Mouse (Mus musculus) lung, embryonic 14.5 days (tissue): ENCODE data around the gene Thpo. TPM values are rescaled to one million over a fixed set of nuclear protein-coding genes. Genes with fewer than 3 reads are reported as not detected.
A peak's percentile ranks its signal among the peaks of the same experiment; 100 is the strongest.

ENCODE experiments used
- ATAC-seq: fragments of 200-750 bp; cut with Nextera tagmentation; 2 replicates; pipeline ENCODE4 v1.8.0; 2017; ENCODE audit warnings: mild to moderate bottlenecking, moderate TSS enrichment, moderate library complexity; ENCODE audit not compliant: insufficient read depth
- DNase-seq: peaks from one replicate; pipeline ENCODE4 v3.0.0-alpha.2; 2015
- H3K27ac ChIP-seq: fragments of 300-500 bp; sonication (generic); 2 replicates; pipeline ENCODE4 v1.5.1; 2014; ENCODE audit warnings: low read depth, mild to moderate bottlenecking, moderate library complexity
- H3K27me3 ChIP-seq: fragments of 300-500 bp; sonication (generic); 2 replicates; pipeline ENCODE4 v1.6.1; 2014; ENCODE audit warnings: low read length, control low read depth; ENCODE audit not compliant: insufficient read depth
- H3K36me3 ChIP-seq: fragments of 300-500 bp; sonication (generic); 2 replicates; pipeline ENCODE4 v1.6.1; 2014; ENCODE audit warnings: control low read depth; ENCODE audit not compliant: insufficient read depth
- H3K4me1 ChIP-seq: fragments of 300-500 bp; sonication (generic); 2 replicates; pipeline ENCODE4 v1.6.1; 2014; ENCODE audit warnings: antibody characterized with exemption, control low read depth; ENCODE audit not compliant: insufficient read depth
- H3K4me2 ChIP-seq: fragments of 300-500 bp; sonication (generic); 2 replicates; pipeline ENCODE4 v1.6.1; 2014; ENCODE audit warnings: mild to moderate bottlenecking
- H3K4me3 ChIP-seq: fragments of 300-500 bp; sonication (generic); 2 replicates; pipeline ENCODE4 v1.5.1; 2014; ENCODE audit warnings: low read depth, low read length
- H3K9ac ChIP-seq: fragments of 300-500 bp; sonication (generic); 2 replicates; pipeline ENCODE4 v1.6.1; 2014
- H3K9me3 ChIP-seq: fragments of 300-500 bp; sonication (generic); 2 replicates; pipeline ENCODE4 v1.6.1; 2016; ENCODE audit warnings: low read depth, low read length, control low read depth
- CTCF ChIP-seq: IDR thresholded peaks from 2 replicates; pipeline ENCODE4 v1.5.1; 2016; ENCODE audit warnings: antibody characterized with exemption, low read depth
- WGBS: fragments of 180-500 bp; shearing (Covaris S2); extraction: QIAGEN DNeasy Blood & Tissue Kit; methylation state at CpG from one replicate; pipeline ENCODE4 v1.1.7; 2014; 5-methylcytosine and 5-hydroxymethylcytosine counted together
- polyA plus RNA-seq: library from polyadenylated mRNA; unstranded; fragments of >200 nt; fragmentation: Nextera tagmentation; extraction: Ambion mirVana; gene quantifications from 2 replicates; pipeline ENCODE4 v1.2.1, GENCODE M21; 2014

The Thpo gene
- polyA plus RNA-seq = 0.76 and 1.1 TPM in 2 replicates

GRCm38 (mm10) chr16:20733731-20734730 is at the start of gene Thpo:
Gene Thpo, minus strand, starts transcription at chr16:20734511.
- no peaks in the 10 kb centered on the region for H3K36me3 ChIP-seq
- H3K27me3 ChIP-seq = peaks cover 31% of the 10 kb centered on the region
- 4% methylated on average over 45 of the region's 45 CpGs for WGBS
- H3K27ac ChIP-seq = no peak within 1 kb of the TSS
- peak within 1 kb of the TSS; percentile 97 for H3K4me2 ChIP-seq
- no peak for ATAC-seq
- H3K9me3 ChIP-seq = no peaks in the 10 kb centered on the region
- H3K9ac ChIP-seq = peak within 1 kb of the TSS; percentile 74
- peak within 1 kb of the TSS; percentile 59 for H3K4me3 ChIP-seq
- peak; percentile 58 for DNase-seq
- H3K4me1 ChIP-seq = no peaks in the 10 kb centered on the region
- TF ChIP-seq CTCF = peak; percentile 27; the same call in 1 of the 2 replicates

GRCm38 (mm10) chr16:20783891-20784290 is 49.6 kb upstream of the Thpo start:
- H3K36me3 ChIP-seq = no peaks in the 10 kb centered on the region
- 74% methylated on average over 2 of the region's 2 CpGs for WGBS
- no peak overlapping the region for H3K4me3 ChIP-seq
- DNase-seq (peak; percentile 47), ATAC-seq (no peak)
- H3K9ac ChIP-seq = no peak overlapping the region
- no peak for TF ChIP-seq CTCF
- H3K9me3 ChIP-seq = no peaks in the 10 kb centered on the region
- no peaks in the 10 kb centered on the region for H3K27me3 ChIP-seq
- H3K27ac ChIP-seq = no peak overlapping the region
- no peak overlapping the region for H3K4me2 ChIP-seq
- no peaks in the 10 kb centered on the region for H3K4me1 ChIP-seq

DNA sequence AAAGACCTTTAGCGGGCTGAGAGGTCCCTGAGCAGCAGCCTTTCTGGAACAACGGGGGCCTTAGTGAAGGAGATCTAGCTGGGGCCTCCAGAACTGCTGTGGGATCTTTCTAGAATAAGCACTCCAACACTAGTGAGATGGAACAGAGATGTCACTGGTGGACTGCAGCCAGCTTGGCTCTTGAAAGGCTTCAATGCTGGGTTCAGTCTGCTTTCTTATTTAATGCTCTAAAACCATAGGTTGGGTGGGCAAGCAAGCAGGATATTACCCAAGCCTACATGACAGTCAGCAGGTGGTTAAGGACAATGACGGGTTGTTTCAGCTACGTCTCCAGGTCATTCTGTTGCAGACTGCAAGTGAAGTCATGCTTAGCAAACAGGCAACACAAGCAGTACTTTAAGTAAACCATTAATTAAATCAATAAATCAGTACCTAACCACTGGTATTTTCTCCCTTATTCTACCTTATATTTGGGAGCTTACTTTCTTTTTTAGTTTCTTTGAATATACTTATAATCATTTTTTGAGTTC is 46.9 kb upstream of the Thpo start:
- no peak overlapping the region for H3K27ac ChIP-seq
- no peak for DNase-seq
- no peak overlapping the region for H3K9ac ChIP-seq
- no peak overlapping the region for H3K4me3 ChIP-seq
- H3K36me3 ChIP-seq = no peaks in the 10 kb centered on the region
- TF ChIP-seq CTCF = no peak
- no peaks in the 10 kb centered on the region for H3K27me3 ChIP-seq
- no peak overlapping the region for H3K4me2 ChIP-seq
- no peak for ATAC-seq
- WGBS = 82% methylated on average over 4 of the region's 4 CpGs
- no peaks in the 10 kb centered on the region for H3K9me3 ChIP-seq
- no peaks in the 10 kb centered on the region for H3K4me1 ChIP-seq

- no peak for TF ChIP-seq CTCF
These were observed 45.5 kb upstream of the Thpo start for GRCm38 (mm10) chr16:20779846-20780245.

DNA sequence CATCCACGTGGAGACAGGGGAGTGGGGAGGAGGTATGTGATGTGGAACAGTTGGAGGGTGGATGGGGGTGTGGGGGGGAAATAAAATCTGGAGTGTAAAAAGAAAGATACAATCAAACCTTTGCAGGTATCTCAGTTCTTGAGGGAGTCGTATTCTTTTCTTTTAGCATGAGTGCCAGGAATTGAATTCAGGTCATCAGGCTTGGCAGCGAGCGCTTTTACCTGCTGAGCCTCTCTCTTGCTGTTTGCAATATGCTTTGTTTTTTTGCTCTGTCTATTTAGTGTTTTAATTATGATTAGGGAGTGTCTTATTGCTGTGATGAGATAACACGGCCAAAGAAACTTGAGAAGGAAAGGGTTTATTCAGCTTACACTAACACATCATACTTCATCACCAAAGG is 40.7 kb upstream of the Thpo start:
- no peaks in the 10 kb centered on the region for H3K36me3 ChIP-seq
- WGBS = 61% methylated on average over 5 of the region's 5 CpGs
- DNase-seq (no peak), ATAC-seq (no peak)
- no peak overlapping the region for H3K27ac ChIP-seq
- H3K27me3 ChIP-seq = no peaks in the 10 kb centered on the region
- TF ChIP-seq CTCF = no peak
- no peaks in the 10 kb centered on the region for H3K4me1 ChIP-seq
- no peak overlapping the region for H3K9ac ChIP-seq
- H3K4me3 ChIP-seq = no peak overlapping the region
- no peak overlapping the region for H3K4me2 ChIP-seq
- H3K9me3 ChIP-seq = no peaks in the 10 kb centered on the region

More at GRCm38 (mm10) chr16:20779846-20780245, 45.5 kb upstream of the Thpo start:
- ATAC-seq (no peak), DNase-seq (no peak)
- Histone ChIP-seq H3K4me1 (no peaks in the 10 kb centered on the region), H3K27me3 (no peaks in the 10 kb centered on the region), H3K27ac (no peak overlapping the region), H3K9ac (no peak overlapping the region), H3K4me2 (no peak overlapping the region), H3K9me3 (no peaks in the 10 kb centered on the region), H3K4me3 (no peak overlapping the region), H3K36me3 (no peaks in the 10 kb centered on the region)
- 75% methylated on average over 3 of the region's 3 CpGs for WGBS

DNA sequence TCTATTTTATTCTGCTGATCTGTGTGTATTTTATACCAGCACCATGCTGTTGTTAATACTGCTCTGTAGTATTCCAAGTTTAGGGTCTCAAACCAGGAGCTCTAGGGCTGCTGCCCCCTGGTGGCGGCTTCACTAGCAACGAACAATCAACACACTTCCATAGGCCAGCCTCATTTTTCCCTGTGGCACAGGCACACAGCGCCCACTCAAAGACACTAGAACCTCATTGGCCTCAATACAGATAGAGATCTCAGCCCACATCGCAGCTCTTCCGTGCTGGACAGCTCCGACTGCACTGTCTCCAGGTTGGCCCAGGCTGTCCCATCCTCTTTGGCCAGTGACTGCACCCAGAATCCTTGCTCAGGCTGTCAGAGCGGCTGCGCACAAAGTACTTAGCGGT is 30.9 kb upstream of the Thpo start:
- no peak overlapping the region for H3K27ac ChIP-seq
- H3K9me3 ChIP-seq = no peaks in the 10 kb centered on the region
- ATAC-seq (no peak), DNase-seq (peak; percentile 77)
- TF ChIP-seq CTCF = peak; percentile 72
- H3K4me3 ChIP-seq = no peak overlapping the region
- 48% methylated on average over 9 of the region's 9 CpGs for WGBS
- H3K4me2 ChIP-seq = no peak overlapping the region
- no peaks in the 10 kb centered on the region for H3K4me1 ChIP-seq
- no peaks in the 10 kb centered on the region for H3K36me3 ChIP-seq
- H3K9ac ChIP-seq = no peak overlapping the region
- no peaks in the 10 kb centered on the region for H3K27me3 ChIP-seq

GRCm38 (mm10) chr16:20761681-20762080 is 27.4 kb upstream of the Thpo start:
- H3K4me2 ChIP-seq = no peak overlapping the region
- H3K4me1 ChIP-seq = no peaks in the 10 kb centered on the region
- no peak for ATAC-seq
- WGBS = 7% methylated on average over 3 of the region's 3 CpGs
- H3K27ac ChIP-seq = no peak overlapping the region
- no peaks in the 10 kb centered on the region for H3K27me3 ChIP-seq
- peak; percentile 69 for TF ChIP-seq CTCF
- no peaks in the 10 kb centered on the region for H3K9me3 ChIP-seq
- no peak overlapping the region for H3K9ac ChIP-seq
- H3K4me3 ChIP-seq = no peak overlapping the region
- peak; percentile 78 for DNase-seq
- H3K36me3 ChIP-seq = no peaks in the 10 kb centered on the region
